Mouse (Mus musculus) frontal cortex, postnatal 25 days (tissue): ENCODE results near the gene Arhgef39.

Experiments
- DNase-seq, 2 experiments: peaks; one replicate each; pipeline ENCODE4 v3.0.0; 2022; ENCODE audit warnings: low spot score in 2 of 2

Arhgef39 gene

GRCm38 (mm10) chr4:43478906-43479832 lies 20.3 kb downstream of the Arhgef39 start:
- DNase-seq: peak; percentile 25 to 39

GRCm38 (mm10) chr4:43478534-43478858 lies 21.0 kb downstream of the Arhgef39 start:
- DNase-seq: no peak

GRCm38 (mm10) chr4:43477857-43478533 lies 21.5 kb downstream of the Arhgef39 start:
- peak; percentile 57 to 64 for DNase-seq

- DNase-seq: no peak
Observed at GRCm38 (mm10) chr4:43476604-43477003, 22.9 kb downstream of the Arhgef39 start.

- DNase-seq: no peak
Observed at GRCm38 (mm10) chr4:43473636-43474035, 25.9 kb downstream of the Arhgef39 start.

GRCm38 (mm10) chr4:43470301-43470700 lies 29.2 kb downstream of the Arhgef39 start:
- DNase-seq: no peak

- DNase-seq: no peak
Observed at GRCm38 (mm10) chr4:43466872-43467271, 32.6 kb downstream of the Arhgef39 start.

- DNase-seq: no peak
Observed at GRCm38 (mm10) chr4:43465935-43466334, 33.6 kb downstream of the Arhgef39 start.

GRCm38 (mm10) chr4:43463102-43463501 lies 36.4 kb downstream of the Arhgef39 start:
- DNase-seq: no peak

GRCm38 (mm10) chr4:43457124-43457523 lies 42.4 kb downstream of the Arhgef39 start:
- no peak for DNase-seq

- no peak for DNase-seq
Observed at GRCm38 (mm10) chr4:43456470-43456869, 43.0 kb downstream of the Arhgef39 start.

- no peak for DNase-seq
Observed at GRCm38 (mm10) chr4:43454041-43454836, 45.3 kb downstream of the Arhgef39 start, which contains the start of gene Cd72. Gene Cd72 (minus strand): TSS chr4:43454628.

GRCm38 (mm10) chr4:43453413-43453812 lies 46.1 kb downstream of the Arhgef39 start:
- no peak for DNase-seq

- DNase-seq: no peak
Observed at GRCm38 (mm10) chr4:43452315-43452714, 47.2 kb downstream of the Arhgef39 start.

GRCm38 (mm10) chr4:43448554-43448953 lies 50.9 kb downstream of the Arhgef39 start:
- DNase-seq: no peak

GRCm38 (mm10) chr4:43447251-43447650 lies 52.2 kb downstream of the Arhgef39 start:
- no peak for DNase-seq
